Comparison of ENCODE assay signal across 22 mouse cellular contexts in genomic region chr11:72850419-72851131, GRCm38 (mm10). TPM values are rescaled to one million over a fixed set of nuclear protein-coding genes. Genes with fewer than 3 reads are reported as not detected.
DNase-seq lines count a peak whose midpoint lies in the region; ATAC-seq and TF ChIP-seq lines count a peak whose summit lies in the region.
"Had no signal": no experiment of that assay in that cellular context is flagged by ENCODE, and none has a peak within 500 bp of the region (broad histone marks: within the 10 kb centered on the region; RNA-seq: fewer than 3 reads in every experiment).

No protein-coding gene starts in this region.

- no peak for TF ChIP-seq CTCF in forebrain, postnatal 0 days (IDR thresholded peaks at IDR 0.05; ENCODE audit: low read depth)

- H3K9ac ChIP-seq in forebrain, postnatal 0 days = no peak overlapping the region
- H3K9ac ChIP-seq in forebrain, embryonic 11.5 days (ENCODE audit: low read length) = no peak overlapping the region
- H3K9ac ChIP-seq in kidney, embryonic 15.5 days = no peak overlapping the region
- H3K9ac ChIP-seq: limb, embryonic 15.5 days; liver, embryonic 14.5 days; lung, embryonic 14.5 days had no signal

- ATAC-seq in forebrain, postnatal 0 days = peak; percentile 84
- no peak for ATAC-seq in forebrain, embryonic 11.5 days (replicated peaks; ENCODE audit: low FRiP score)
- ATAC-seq in kidney, embryonic 15.5 days (replicated peaks; ENCODE audit: low FRiP score) = no peak
- ATAC-seq: CD4-positive, CD25-positive, alpha-beta regulatory T cell, adult 4 months had no signal

- H3K4me1 ChIP-seq in forebrain, postnatal 0 days (ENCODE audit: insufficient read depth) = no peaks in the 10 kb centered on the region
- H3K4me1 ChIP-seq in forebrain, embryonic 11.5 days (replicated peaks; ENCODE audit: control insufficient read depth, insufficient read depth, low read length) = no peaks in the 10 kb centered on the region
- no peaks in the 10 kb centered on the region for H3K4me1 ChIP-seq in kidney, embryonic 15.5 days
- H3K4me1 ChIP-seq: forebrain, embryonic 10.5 days; limb, embryonic 15.5 days had no signal

- peak; percentile 6 for DNase-seq in forebrain, postnatal 0 days
- DNase-seq in forebrain, embryonic 11.5 days (ENCODE audit: low spot score) = no peak
- DNase-seq in layer of hippocampus, adult 11-12 months (ENCODE audit: low spot score) = peak; percentile 22
- DNase-seq in layer of hippocampus, postnatal 25 days (ENCODE audit: extremely low spot score in 1 of 2, low spot score in 1 of 2) = no peak
- DNase-seq in right cerebral cortex, postnatal 10 days (ENCODE audit: low spot score in 2 of 2) = peak; percentile 36 to 46
- no peak for DNase-seq in right cerebral cortex, adult 2 months (ENCODE audit: low spot score in 2 of 2)
- DNase-seq in urinary bladder, postnatal 10 days (ENCODE audit: low spot score) = no peak
- DNase-seq: adrenal gland, postnatal 25 days; cerebellum, adult 11 months; cerebellum, adult 9-11 months; kidney, adult 8-10 months; kidney, postnatal 14 days; left cerebral cortex, postnatal 4 days; lung, embryonic 14.5 days; right cerebral cortex, postnatal 4 days; thymus, postnatal 14 days had no signal

- no peaks in the 10 kb centered on the region for H3K9me3 ChIP-seq in forebrain, postnatal 0 days (ENCODE audit: low read length)
- no peaks in the 10 kb centered on the region for H3K9me3 ChIP-seq in forebrain, embryonic 11.5 days (ENCODE audit: control insufficient read depth, low read length)
- no peaks in the 10 kb centered on the region for H3K9me3 ChIP-seq in kidney, embryonic 15.5 days (replicated peaks)
- H3K9me3 ChIP-seq: forebrain, embryonic 10.5 days; limb, embryonic 15.5 days had no signal

- H3K4me3 ChIP-seq in forebrain, postnatal 0 days (ENCODE audit: low read depth, low read length) = no peak overlapping the region
- H3K4me3 ChIP-seq in forebrain, embryonic 11.5 days (ENCODE audit: low read depth, low read length) = no peak overlapping the region
- H3K4me3 ChIP-seq in kidney, embryonic 15.5 days (replicated peaks) = no peak overlapping the region
- H3K4me3 ChIP-seq: forebrain, embryonic 10.5 days; limb, embryonic 15.5 days had no signal

- H3K36me3 ChIP-seq in forebrain, postnatal 0 days (ENCODE audit: insufficient read depth) = peaks cover 67% of the 10 kb centered on the region
- peaks cover 4% of the 10 kb centered on the region; the same call in 1 of the 2 replicates for H3K36me3 ChIP-seq in forebrain, embryonic 11.5 days (ENCODE audit: control insufficient read depth, insufficient read depth, low read length)
- peaks cover 78% of the 10 kb centered on the region for H3K36me3 ChIP-seq in kidney, embryonic 15.5 days

- no peak overlapping the region for H3K4me2 ChIP-seq in forebrain, postnatal 0 days (ENCODE audit: low read depth)
- H3K4me2 ChIP-seq in forebrain, embryonic 11.5 days (ENCODE audit: low read depth, low read length, severe bottlenecking) = no peak overlapping the region
- no peak overlapping the region for H3K4me2 ChIP-seq in kidney, embryonic 15.5 days
- H3K4me2 ChIP-seq: heart, embryonic 11.5 days; limb, embryonic 15.5 days; lung, embryonic 14.5 days had no signal

- no peak overlapping the region for H3K27ac ChIP-seq in forebrain, postnatal 0 days (ENCODE audit: low read depth, low read length)
- no peak overlapping the region for H3K27ac ChIP-seq in forebrain, embryonic 11.5 days (ENCODE audit: low read depth, low read length)
- no peak overlapping the region for H3K27ac ChIP-seq in kidney, embryonic 15.5 days
- H3K27ac ChIP-seq: forebrain, embryonic 10.5 days; limb, embryonic 15.5 days; liver, embryonic 14.5 days had no signal

- WGBS in forebrain, postnatal 0 days = 78% methylated on average over 9 of the region's 9 CpGs
- WGBS in forebrain, embryonic 11.5 days = 90% methylated on average over 9 of the region's 9 CpGs
- 92% methylated on average over 9 of the region's 9 CpGs for WGBS in kidney, embryonic 15.5 days

- no peaks in the 10 kb centered on the region for H3K27me3 ChIP-seq in forebrain, postnatal 0 days (ENCODE audit: insufficient read depth, low read length)
- H3K27me3 ChIP-seq in forebrain, embryonic 11.5 days (ENCODE audit: control insufficient read depth, insufficient read depth, low read length) = no peaks in the 10 kb centered on the region
- H3K27me3 ChIP-seq in kidney, embryonic 15.5 days = no peaks in the 10 kb centered on the region
- H3K27me3 ChIP-seq: limb, embryonic 15.5 days had no signal

RNA-seq across cellular contexts. Expression of gene Zzef1, which starts 54.5 kb away (rescaled TPM):
- 31.5 and 37.6 TPM in 2 replicates for total RNA-seq in forebrain, postnatal 0 days (2014; rRNA removed)
- 4.1 and 7.6 TPM in 2 replicates for polyA plus RNA-seq in forebrain, postnatal 0 days (2015; fragmentation: Nextera tagmentation; extraction: Ambion mirVana)
- 10.6 and 11.0 TPM in 2 replicates for polyA plus RNA-seq in forebrain, embryonic 11.5 days (2014; fragmentation: Nextera tagmentation; extraction: Ambion mirVana)
- 10 to 100 TPM; 39.6 to 55.0 TPM for total RNA-seq in layer of hippocampus, postnatal 25 days (2021)
- 7.9 and 8.9 TPM in 2 replicates for polyA plus RNA-seq in kidney, embryonic 15.5 days (2015; fragmentation: Nextera tagmentation; extraction: Ambion mirVana)

RNA-seq across cellular contexts. Expression of gene Cyb5d2, which starts 54.6 kb away (rescaled TPM):
- 6.8 and 7.8 TPM in 2 replicates for total RNA-seq in forebrain, postnatal 0 days (2014; rRNA removed)
- 6.1 and 8.4 TPM in 2 replicates for polyA plus RNA-seq in forebrain, postnatal 0 days (2015; fragmentation: Nextera tagmentation; extraction: Ambion mirVana)
- polyA plus RNA-seq in forebrain, embryonic 11.5 days (2014; fragmentation: Nextera tagmentation; extraction: Ambion mirVana) = 3.8 and 5.6 TPM in 2 replicates
- total RNA-seq in layer of hippocampus, postnatal 25 days (2021) = 10 to 100 TPM; 18.6 to 19.8 TPM
- 5.2 and 6.4 TPM in 2 replicates for polyA plus RNA-seq in kidney, embryonic 15.5 days (2015; fragmentation: Nextera tagmentation; extraction: Ambion mirVana)

Comparison
In these comparisons a context has a peak if more than half of its experiments do, and no peak if none do; other contexts are left out.
1. DNase-seq: peak in forebrain, postnatal 0 days (single experiment), layer of hippocampus, adult 11-12 months (single experiment) and right cerebral cortex, postnatal 10 days (2 of 2); none in forebrain, embryonic 11.5 days (single experiment), layer of hippocampus, postnatal 25 days (0 of 2), right cerebral cortex, adult 2 months (0 of 2) and urinary bladder, postnatal 10 days (single experiment).